Mouse (Mus musculus) liver, adult 2 months (tissue): ENCODE data around the gene Atp8b4.

Experiments
- CTCF ChIP-seq: fragments of 200-500 bp; IDR thresholded peaks from 2 replicates; pipeline ENCODE4 v1.5.1; 2011; ENCODE audit warnings: low read depth, low read length, control low read depth
- POLR2A ChIP-seq: fragments of 200-500 bp; IDR thresholded peaks from 2 replicates; pipeline ENCODE4 v1.6.1; 2011; ENCODE audit warnings: low read length, control low read depth; ENCODE audit not compliant: insufficient read depth; ENCODE audit errors: extremely low read depth

DNA sequence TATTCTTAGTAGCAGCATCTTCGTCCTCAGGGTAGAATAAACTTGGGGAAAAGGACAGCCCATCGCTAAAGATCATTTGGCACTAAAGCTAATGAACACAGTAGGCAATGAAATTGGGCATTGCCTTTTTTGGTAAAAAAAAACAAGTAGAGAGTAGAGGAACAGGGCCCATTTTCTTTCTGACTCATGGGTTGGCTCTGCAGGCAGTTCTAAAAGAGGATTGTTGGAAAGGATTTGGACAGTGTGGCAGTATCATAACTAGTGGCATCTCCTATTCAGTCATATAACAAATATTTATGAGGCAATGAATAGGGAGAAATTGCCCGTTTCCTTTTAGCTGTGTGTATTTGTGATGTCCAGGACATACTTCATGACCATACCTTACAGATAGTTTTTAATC lies 217.4 kb downstream of the Atp8b4 start:
- TF ChIP-seq POLR2A (no peak), CTCF (no peak)
